Mouse (Mus musculus) midbrain, postnatal 0 days (tissue): ENCODE data around the gene Herc1. TPM values are rescaled to one million over a fixed set of nuclear protein-coding genes. Genes with fewer than 3 reads are reported as not detected.
A peak's percentile ranks its signal among the peaks of the same experiment; 100 is the strongest.

ENCODE experiments used
- ATAC-seq: fragments of 200-750 bp; cut with Nextera tagmentation; 2 replicates; pipeline ENCODE4 v1.8.0; 2017; ENCODE audit warnings: moderate number of reproducible peaks, mild to moderate bottlenecking, moderate TSS enrichment, moderate library complexity; ENCODE audit not compliant: low FRiP score
- DNase-seq: peaks from one replicate; pipeline ENCODE4 v3.0.0-alpha.2; 2015; ENCODE audit warnings: low spot score
- H3K27ac ChIP-seq: fragments of 300-500 bp; sonication (generic); 2 replicates; pipeline ENCODE4 v1.5.1; 2014; ENCODE audit warnings: low read depth, mild to moderate bottlenecking, low read length, mixed read lengths
- H3K27me3 ChIP-seq: fragments of 300-500 bp; sonication (generic); 2 replicates; pipeline ENCODE4 v1.6.1; 2014; ENCODE audit warnings: low read length, control low read depth, mixed read lengths; ENCODE audit not compliant: insufficient read depth
- H3K36me3 ChIP-seq: fragments of 300-500 bp; sonication (generic); 2 replicates; pipeline ENCODE4 v1.6.1; 2014; ENCODE audit warnings: low read length, control low read depth, mixed read lengths; ENCODE audit not compliant: insufficient read depth
- H3K4me1 ChIP-seq: fragments of 300-500 bp; sonication (generic); 2 replicates; pipeline ENCODE4 v1.6.1; 2014; ENCODE audit warnings: mild to moderate bottlenecking, control low read depth, antibody characterized with exemption, low read length, mixed read lengths; ENCODE audit not compliant: insufficient read depth
- H3K4me2 ChIP-seq: fragments of 300-500 bp; sonication (generic); 2 replicates; pipeline ENCODE4 v1.6.1; 2014; ENCODE audit warnings: low read depth, mild to moderate bottlenecking, low read length, mixed read lengths; ENCODE audit not compliant: poor library complexity, severe bottlenecking
- H3K4me3 ChIP-seq: fragments of 300-500 bp; sonication (generic); 2 replicates; pipeline ENCODE4 v1.5.1; 2014; ENCODE audit warnings: low read depth, mild to moderate bottlenecking, low read length, moderate library complexity
- H3K9ac ChIP-seq: fragments of 300-500 bp; sonication (generic); replicated peaks from 2 replicates; pipeline ENCODE4 v1.6.1; 2014; ENCODE audit warnings: mild to moderate bottlenecking, low read length, moderate library complexity, mixed read lengths; ENCODE audit not compliant: poor library complexity, severe bottlenecking
- H3K9me3 ChIP-seq: fragments of 300-500 bp; sonication (generic); 2 replicates; pipeline ENCODE4 v1.6.1; 2016; ENCODE audit warnings: low read length, control low read depth
- CTCF ChIP-seq: IDR thresholded peaks from 2 replicates; pipeline ENCODE4 v1.5.1; 2016; ENCODE audit warnings: antibody characterized with exemption, mild to moderate bottlenecking
- WGBS: fragments of 180-500 bp; shearing (Covaris S2); extraction: QIAGEN DNeasy Blood & Tissue Kit; methylation state at CpG from one replicate; pipeline ENCODE4 v1.1.7; 2014; 5-methylcytosine and 5-hydroxymethylcytosine counted together
- polyA plus RNA-seq: library from polyadenylated mRNA; unstranded; fragments of >200 nt; fragmentation: Nextera tagmentation; extraction: Ambion mirVana; gene quantifications from 2 replicates; pipeline ENCODE4 v1.2.1, GENCODE M21; 2015
- total RNA-seq: library from RNA; depleted of rRNA; stranded (reverse); fragments of >200 nt; gene quantifications from 2 replicates; pipeline ENCODE4 v1.2.3, GENCODE M21; 2014

The Herc1 gene
- total and polyA plus RNA-seq, 2 experiments from 2014 or later, result 32.9 to 114 TPM

GRCm38 (mm10) chr9:66330437-66330836 lies 19.8 kb upstream of the Herc1 start:
- 81% methylated on average over 3 of the region's 3 CpGs for WGBS
- no peak for ATAC-seq
- H3K36me3 ChIP-seq, result no peaks in the 10 kb centered on the region
- H3K4me2 ChIP-seq, result no peak overlapping the region
- no peak overlapping the region for H3K27ac ChIP-seq
- no peak overlapping the region for H3K9ac ChIP-seq
- no peak for DNase-seq
- H3K4me3 ChIP-seq, result no peak overlapping the region
- H3K9me3 ChIP-seq, result no peaks in the 10 kb centered on the region
- H3K4me1 ChIP-seq, result no peaks in the 10 kb centered on the region
- no peak for TF ChIP-seq CTCF
- H3K27me3 ChIP-seq, result no peaks in the 10 kb centered on the region

DNA sequence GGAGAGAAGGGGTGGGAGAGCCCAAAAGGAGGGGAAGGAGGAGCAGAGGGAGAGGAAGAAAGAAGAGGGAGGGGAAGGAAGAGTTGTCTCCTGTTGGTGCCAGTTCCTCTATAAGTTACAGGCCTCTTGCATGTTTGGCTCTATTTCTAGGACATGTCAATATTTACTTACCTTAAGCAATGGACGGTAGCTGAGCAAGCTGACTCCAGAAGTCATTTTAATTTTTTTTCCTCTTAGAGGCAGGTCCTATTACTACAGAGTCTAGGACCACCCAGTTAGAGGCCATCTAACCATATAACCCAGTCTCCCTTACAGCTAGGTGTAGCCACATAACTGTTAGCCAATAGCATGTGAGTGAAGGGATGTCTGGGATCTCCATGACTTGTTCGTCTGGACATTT lies 18.7 kb upstream of the Herc1 start:
- Histone ChIP-seq H3K27ac (no peak overlapping the region), H3K4me2 (no peak overlapping the region), H3K36me3 (no peaks in the 10 kb centered on the region), H3K4me1 (no peaks in the 10 kb centered on the region), H3K9me3 (no peaks in the 10 kb centered on the region), H3K9ac (no peak overlapping the region), H3K4me3 (no peak overlapping the region), H3K27me3 (no peaks in the 10 kb centered on the region)
- no peak for TF ChIP-seq CTCF
- no peak for DNase-seq
- 85% methylated on average over 2 of the region's 2 CpGs for WGBS
- ATAC-seq, result no peak

GRCm38 (mm10) chr9:66332393-66332792 lies 17.9 kb upstream of the Herc1 start:
- Histone ChIP-seq H3K4me3 (no peak overlapping the region), H3K4me2 (no peak overlapping the region), H3K9ac (no peak overlapping the region), H3K36me3 (no peaks in the 10 kb centered on the region), H3K27me3 (no peaks in the 10 kb centered on the region), H3K4me1 (no peaks in the 10 kb centered on the region), H3K27ac (no peak overlapping the region), H3K9me3 (no peaks in the 10 kb centered on the region)
- 75% methylated on average over 2 of the region's 2 CpGs for WGBS
- DNase-seq, result no peak
- ATAC-seq, result no peak
- no peak for TF ChIP-seq CTCF

GRCm38 (mm10) chr9:66337280-66337679 lies 13.0 kb upstream of the Herc1 start:
- Histone ChIP-seq H3K27me3 (no peaks in the 10 kb centered on the region), H3K36me3 (no peaks in the 10 kb centered on the region), H3K9me3 (no peaks in the 10 kb centered on the region), H3K4me1 (no peaks in the 10 kb centered on the region), H3K4me2 (no peak overlapping the region), H3K27ac (no peak overlapping the region), H3K4me3 (no peak overlapping the region), H3K9ac (no peak overlapping the region)
- DNase-seq, result no peak
- no peak for ATAC-seq
- no peak for TF ChIP-seq CTCF

- no peaks in the 10 kb centered on the region for H3K4me1 ChIP-seq
- H3K27ac ChIP-seq, result no peak overlapping the region
- DNase-seq (peak; percentile 33), ATAC-seq (no peak)
- no peak for TF ChIP-seq CTCF
- no peaks in the 10 kb centered on the region for H3K27me3 ChIP-seq
- H3K9ac ChIP-seq, result no peak overlapping the region
- no peak overlapping the region for H3K4me3 ChIP-seq
- 47% methylated on average over 3 of the region's 3 CpGs for WGBS
- H3K4me2 ChIP-seq, result no peak overlapping the region
- no peaks in the 10 kb centered on the region for H3K36me3 ChIP-seq
- H3K9me3 ChIP-seq, result no peaks in the 10 kb centered on the region
These were observed 12.1 kb upstream of the Herc1 start for GRCm38 (mm10) chr9:66338005-66338782.

DNA sequence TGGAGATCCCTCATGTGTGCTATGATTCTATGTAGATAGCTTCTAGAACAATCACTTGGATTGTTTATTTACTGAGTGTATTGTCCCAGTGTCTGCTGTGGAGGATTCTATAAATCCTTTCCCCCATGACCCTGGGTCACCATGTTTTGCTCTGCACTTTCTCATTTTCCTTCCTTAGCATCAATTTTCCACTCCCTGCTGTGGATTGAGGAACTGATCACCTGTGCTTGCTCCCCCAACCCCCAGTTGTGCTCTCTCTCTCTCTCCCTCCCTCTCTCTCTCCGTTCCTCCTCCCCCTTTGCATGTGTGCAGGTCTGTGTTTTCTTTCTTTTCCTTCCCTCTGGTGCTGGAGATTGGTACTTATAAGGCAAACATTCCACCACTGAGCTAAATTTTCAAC lies 10.5 kb upstream of the Herc1 start:
- Histone ChIP-seq H3K4me1 (no peaks in the 10 kb centered on the region), H3K9ac (no peak overlapping the region), H3K9me3 (no peaks in the 10 kb centered on the region), H3K27ac (no peak overlapping the region), H3K4me3 (no peak overlapping the region), H3K36me3 (no peaks in the 10 kb centered on the region), H3K27me3 (no peaks in the 10 kb centered on the region), H3K4me2 (no peak overlapping the region)
- ATAC-seq, result no peak
- DNase-seq, result no peak
- no peak for TF ChIP-seq CTCF
- 70% methylated on average over 1 of the region's 1 CpGs for WGBS
